Mouse (Mus musculus) NIH3T3 (cell line): ENCODE data around the gene Col20a1.

ENCODE experiments used
- DNase-seq: peaks from one replicate; pipeline ENCODE4 v3.0.0-alpha.2; 2012; ENCODE audit warnings: low read depth

Col20a1 gene

GRCm38 (mm10) chr2:180986449-180986848 lies at the start of gene Col20a1:
Col20a1 (plus strand) TSS chr2:180986535.
- no peak for DNase-seq

GRCm38 (mm10) chr2:180940187-180940586 lies 46.1 kb upstream of the Col20a1 start:
- no peak for DNase-seq

- DNase-seq = peak; percentile 66
These were observed 44.5 kb upstream of the Col20a1 start for GRCm38 (mm10) chr2:180941869-180942268.

- DNase-seq = no peak
These were observed 36.4 kb upstream of the Col20a1 start for GRCm38 (mm10) chr2:180949947-180950346.

- no peak for DNase-seq
These were observed 33.6 kb upstream of the Col20a1 start for GRCm38 (mm10) chr2:180952731-180953171.

GRCm38 (mm10) chr2:180953638-180954037 lies 32.7 kb upstream of the Col20a1 start:
- DNase-seq = no peak

GRCm38 (mm10) chr2:180954061-180955047 lies 32.0 kb upstream of the Col20a1 start, which contains the start of gene Nkain4:
Nkain4 (minus strand) TSS chr2:180954699.
- DNase-seq = no peak

- peak; percentile 82 for DNase-seq
These were observed 26.7 kb upstream of the Col20a1 start for GRCm38 (mm10) chr2:180959605-180960004.

- DNase-seq = no peak
These were observed 26.1 kb upstream of the Col20a1 start for GRCm38 (mm10) chr2:180960187-180960586.

GRCm38 (mm10) chr2:180962616-180963308 lies 23.6 kb upstream of the Col20a1 start:
- peak; percentile 65 for DNase-seq

- peak; percentile 91 for DNase-seq
These were observed 22.4 kb upstream of the Col20a1 start for GRCm38 (mm10) chr2:180963956-180964355.

- peak; percentile 52 for DNase-seq
These were observed 20.0 kb upstream of the Col20a1 start for GRCm38 (mm10) chr2:180966092-180966882.

GRCm38 (mm10) chr2:180967010-180967763 lies 19.1 kb upstream of the Col20a1 start, which contains the start of gene Arfgap1:
Arfgap1 (plus strand) TSS chr2:180967225.
- DNase-seq = peak; percentile 98

GRCm38 (mm10) chr2:180981133-180981532 lies 5.2 kb upstream of the Col20a1 start:
- DNase-seq = no peak

- DNase-seq = no peak
These were observed 700 bp upstream of the Col20a1 start for GRCm38 (mm10) chr2:180985635-180986034.

GRCm38 (mm10) chr2:180987001-180987400 lies 666 bp downstream of the Col20a1 start:
- no peak for DNase-seq

GRCm38 (mm10) chr2:180987432-180988030 lies 1.2 kb downstream of the Col20a1 start:
- DNase-seq = no peak

- DNase-seq = no peak
These were observed 2.1 kb downstream of the Col20a1 start for GRCm38 (mm10) chr2:180988347-180988913.

GRCm38 (mm10) chr2:180988948-180989347 lies 2.6 kb downstream of the Col20a1 start:
- DNase-seq = no peak

- DNase-seq = no peak
These were observed 4.0 kb downstream of the Col20a1 start for GRCm38 (mm10) chr2:180990347-180990746.
